Mouse (Mus musculus): ENCODE data around the gene Gm37240. TPM values are rescaled to one million over a fixed set of nuclear protein-coding genes. Genes with fewer than 3 reads are reported as not detected.

The Gm37240 gene
- polyA plus RNA-seq, 1 experiment from 2014 or later: 0.52 TPM

DNA sequence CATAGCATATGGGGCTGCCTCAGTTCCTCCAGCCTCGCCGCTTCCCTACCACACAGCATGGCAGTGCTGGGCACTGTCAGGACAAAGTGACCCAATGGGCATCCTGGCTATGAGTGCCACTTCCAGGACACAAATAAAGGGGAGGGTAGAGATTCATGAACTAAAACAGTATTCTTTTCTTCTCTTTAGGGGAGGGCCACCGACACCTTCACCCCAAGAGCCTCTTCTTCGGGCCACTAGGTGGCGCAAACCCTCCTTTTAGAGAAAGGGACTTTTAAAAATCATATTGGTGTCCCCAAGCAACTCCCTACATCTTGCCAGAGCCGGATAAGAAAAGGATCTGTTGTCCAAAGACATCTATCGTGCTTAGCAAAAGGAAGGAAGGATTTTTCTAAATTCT, 179.9 kb downstream of the Gm37240 start:
- Histone ChIP-seq H3K9ac (ENCODE audit: low read depth, low read length) (no peak overlapping the region), H3K27me3 (ENCODE audit: control insufficient read depth, insufficient read depth, low read length) (no peaks in the 10 kb centered on the region), H3K9me3 (ENCODE audit: control insufficient read depth, low read length) (no peaks in the 10 kb centered on the region), H3K4me3 (ENCODE audit: low read depth, low read length) (no peak overlapping the region), H3K36me3 (ENCODE audit: control insufficient read depth, insufficient read depth, low read length) (no peaks in the 10 kb centered on the region), H3K4me1 (replicated peaks; ENCODE audit: control insufficient read depth, insufficient read depth, low read length) (no peaks in the 10 kb centered on the region), H3K4me2 (replicated peaks; ENCODE audit: low read depth, low read length) (no peak overlapping the region), H3K27ac (ENCODE audit: low read depth, low read length) (no peak overlapping the region)
- WGBS: 45% methylated on average over 7 of the region's 7 CpGs
- ATAC-seq (ENCODE audit: low FRiP score): no peak
- peak; percentile 74 for DNase-seq (ENCODE audit: low spot score)

DNA sequence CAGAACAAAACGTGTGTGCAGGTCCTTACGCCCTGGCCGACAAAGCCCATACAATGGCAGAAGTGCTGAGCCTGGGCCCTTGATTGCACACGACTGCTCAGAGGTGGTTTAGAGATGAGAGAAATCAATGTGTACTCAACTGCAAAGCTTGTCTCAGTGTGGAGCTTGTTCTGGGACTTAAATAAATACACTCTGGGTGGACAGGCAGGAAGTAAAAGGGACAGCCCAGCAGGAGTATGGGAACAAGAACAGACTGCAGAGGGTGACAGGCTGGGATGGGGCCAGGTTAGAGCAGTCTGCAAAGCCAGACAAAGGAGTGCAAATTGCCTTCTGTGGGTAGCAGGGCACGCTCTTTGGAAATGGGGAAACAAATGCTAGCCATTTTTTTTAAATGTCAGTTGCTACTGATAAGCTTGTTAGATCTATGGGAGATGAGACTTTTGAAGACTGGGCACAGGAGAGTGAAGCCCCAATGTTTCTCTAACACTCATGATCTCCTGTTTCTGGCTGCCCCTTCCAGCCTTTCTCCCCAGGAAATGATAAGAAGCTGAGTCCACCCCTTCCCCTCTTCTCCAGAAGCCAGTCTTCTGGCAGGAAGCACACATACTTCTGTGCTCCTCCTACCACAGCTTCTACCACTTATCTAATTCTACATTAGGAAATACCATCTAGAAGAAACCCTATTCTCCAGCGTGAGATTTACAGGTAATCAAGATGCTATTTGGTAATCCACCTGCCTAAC, 184.0 kb downstream of the Gm37240 start:
- no peaks in the 10 kb centered on the region for H3K36me3 ChIP-seq (ENCODE audit: control insufficient read depth, insufficient read depth, low read length)
- DNase-seq (ENCODE audit: low spot score): no peak
- no peaks in the 10 kb centered on the region for H3K9me3 ChIP-seq (ENCODE audit: control insufficient read depth, low read length)
- H3K4me2 ChIP-seq (replicated peaks; ENCODE audit: low read depth, low read length): no peak overlapping the region
- H3K4me1 ChIP-seq (replicated peaks; ENCODE audit: control insufficient read depth, insufficient read depth, low read length): no peaks in the 10 kb centered on the region
- H3K9ac ChIP-seq (ENCODE audit: low read depth, low read length): no peak overlapping the region
- ATAC-seq (ENCODE audit: low FRiP score): no peak
- H3K27ac ChIP-seq (ENCODE audit: low read depth, low read length): no peak overlapping the region
- no peak overlapping the region for H3K4me3 ChIP-seq (ENCODE audit: low read depth, low read length)
- 52% methylated on average over 6 of the region's 6 CpGs for WGBS
- no peaks in the 10 kb centered on the region for H3K27me3 ChIP-seq (ENCODE audit: control insufficient read depth, insufficient read depth, low read length)

DNA sequence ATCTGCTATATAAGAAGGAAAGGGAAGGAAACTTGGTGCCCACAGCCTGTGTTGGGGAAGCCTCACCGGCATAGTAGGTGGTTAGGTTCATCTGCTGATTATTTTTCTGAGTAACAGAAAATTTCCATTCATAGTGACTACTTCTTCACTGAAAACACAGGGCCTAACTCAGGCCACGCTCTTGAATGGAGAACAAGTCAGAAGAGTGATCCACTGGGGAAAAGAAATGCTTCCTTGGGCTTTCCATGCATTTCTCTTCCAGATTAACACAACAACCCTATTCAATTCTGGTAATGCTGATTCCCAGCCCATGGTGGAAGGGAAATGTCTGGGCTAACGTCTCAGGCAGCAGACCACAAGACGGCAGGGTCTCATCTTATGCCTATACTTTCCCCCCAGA, 188.8 kb downstream of the Gm37240 start:
- Histone ChIP-seq H3K27me3 (ENCODE audit: control insufficient read depth, insufficient read depth, low read length) (no peaks in the 10 kb centered on the region), H3K36me3 (ENCODE audit: control insufficient read depth, insufficient read depth, low read length) (no peaks in the 10 kb centered on the region), H3K4me1 (replicated peaks; ENCODE audit: control insufficient read depth, insufficient read depth, low read length) (no peaks in the 10 kb centered on the region), H3K27ac (ENCODE audit: low read depth, low read length) (no peak overlapping the region), H3K4me2 (replicated peaks; ENCODE audit: low read depth, low read length) (no peak overlapping the region), H3K9ac (ENCODE audit: low read depth, low read length) (no peak overlapping the region), H3K9me3 (ENCODE audit: control insufficient read depth, low read length) (no peaks in the 10 kb centered on the region), H3K4me3 (ENCODE audit: low read depth, low read length) (no peak overlapping the region)
- DNase-seq (ENCODE audit: low spot score) (no peak), ATAC-seq (ENCODE audit: low FRiP score) (no peak)
- WGBS: 85% methylated on average over 4 of the region's 4 CpGs

DNA sequence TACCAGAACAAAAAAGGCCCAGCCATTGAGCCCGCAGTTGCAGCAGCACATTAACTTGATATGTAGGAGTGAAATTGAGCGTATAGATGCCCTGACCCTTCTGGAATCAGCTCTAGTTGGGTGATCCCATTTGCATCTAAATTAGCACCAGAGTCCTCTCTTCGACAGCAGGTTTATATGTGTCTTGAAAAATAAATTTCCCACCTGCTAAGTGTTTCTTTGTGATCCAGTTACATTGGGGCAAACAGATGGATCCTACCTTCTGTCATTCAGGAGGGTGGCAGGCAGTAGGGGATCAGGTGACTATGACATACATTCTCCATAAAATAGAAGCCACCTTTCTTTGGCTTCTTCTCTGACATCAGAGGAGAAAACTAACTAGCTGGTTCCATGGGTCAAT, 192.3 kb downstream of the Gm37240 start:
- ATAC-seq (ENCODE audit: low FRiP score) (no peak), DNase-seq (ENCODE audit: low spot score) (no peak)
- no peaks in the 10 kb centered on the region for H3K4me1 ChIP-seq (replicated peaks; ENCODE audit: control insufficient read depth, insufficient read depth, low read length)
- no peak overlapping the region for H3K9ac ChIP-seq (ENCODE audit: low read depth, low read length)
- H3K36me3 ChIP-seq (ENCODE audit: control insufficient read depth, insufficient read depth, low read length): no peaks in the 10 kb centered on the region
- no peak overlapping the region for H3K4me3 ChIP-seq (ENCODE audit: low read depth, low read length)
- H3K27ac ChIP-seq (ENCODE audit: low read depth, low read length): no peak overlapping the region
- no peaks in the 10 kb centered on the region for H3K9me3 ChIP-seq (ENCODE audit: control insufficient read depth, low read length)
- no peak overlapping the region for H3K4me2 ChIP-seq (replicated peaks; ENCODE audit: low read depth, low read length)
- 60% methylated on average over 3 of the region's 3 CpGs for WGBS
- H3K27me3 ChIP-seq (ENCODE audit: control insufficient read depth, insufficient read depth, low read length): no peaks in the 10 kb centered on the region

DNA sequence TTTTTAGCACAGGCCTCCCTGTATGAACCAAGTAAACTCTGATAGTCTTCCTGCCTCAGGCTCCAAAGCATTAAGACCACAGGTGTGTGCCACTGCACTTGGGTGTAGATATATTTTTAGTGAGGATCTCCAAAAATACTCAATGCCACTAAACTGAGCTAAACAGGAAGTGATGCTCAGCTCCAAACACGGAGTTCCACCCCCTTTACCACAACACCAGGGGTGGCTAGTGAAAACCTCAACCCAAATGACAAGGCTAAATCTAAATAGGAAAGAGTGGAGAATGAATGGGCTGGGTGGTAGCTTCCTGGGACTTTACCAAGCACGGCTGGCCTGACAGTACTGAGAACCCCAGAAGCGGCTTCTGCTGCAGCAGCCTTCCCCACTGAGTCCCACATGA, 194.3 kb downstream of the Gm37240 start:
- Histone ChIP-seq H3K4me3 (ENCODE audit: low read depth, low read length) (no peak overlapping the region), H3K4me1 (replicated peaks; ENCODE audit: control insufficient read depth, insufficient read depth, low read length) (no peaks in the 10 kb centered on the region), H3K9me3 (ENCODE audit: control insufficient read depth, low read length) (no peaks in the 10 kb centered on the region), H3K4me2 (replicated peaks; ENCODE audit: low read depth, low read length) (no peak overlapping the region), H3K27ac (ENCODE audit: low read depth, low read length) (no peak overlapping the region), H3K9ac (ENCODE audit: low read depth, low read length) (no peak overlapping the region), H3K36me3 (ENCODE audit: control insufficient read depth, insufficient read depth, low read length) (no peaks in the 10 kb centered on the region), H3K27me3 (ENCODE audit: control insufficient read depth, insufficient read depth, low read length) (no peaks in the 10 kb centered on the region)
- 55% methylated on average over 3 of the region's 3 CpGs for WGBS
- ATAC-seq (ENCODE audit: low FRiP score) (no peak), DNase-seq (ENCODE audit: low spot score) (no peak)

DNA sequence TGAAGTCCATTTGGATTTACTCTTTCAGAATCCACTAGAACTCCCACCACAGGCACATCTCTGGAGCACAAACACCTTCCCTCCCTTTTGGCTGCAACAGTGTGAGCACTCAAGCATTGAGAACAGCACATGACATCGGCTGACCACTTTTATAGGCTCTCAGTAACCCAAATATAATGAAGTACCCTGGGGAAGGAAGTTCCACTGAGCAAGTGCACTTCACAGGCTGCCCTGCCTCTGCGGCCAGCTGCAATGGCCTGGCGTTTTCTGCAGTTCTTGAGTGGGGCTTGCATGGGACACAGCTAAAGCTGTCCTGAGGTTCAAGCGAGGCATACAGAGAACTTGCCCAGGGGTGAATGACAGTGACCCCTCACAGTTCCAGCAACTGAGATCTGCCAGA, 196.2 kb downstream of the Gm37240 start:
- H3K36me3 ChIP-seq (ENCODE audit: control insufficient read depth, insufficient read depth, low read length): no peaks in the 10 kb centered on the region
- DNase-seq (ENCODE audit: low spot score): no peak
- no peak overlapping the region for H3K27ac ChIP-seq (ENCODE audit: low read depth, low read length)
- 78% methylated on average over 4 of the region's 4 CpGs for WGBS
- no peaks in the 10 kb centered on the region for H3K4me1 ChIP-seq (replicated peaks; ENCODE audit: control insufficient read depth, insufficient read depth, low read length)
- no peak overlapping the region for H3K9ac ChIP-seq (ENCODE audit: low read depth, low read length)
- H3K9me3 ChIP-seq (ENCODE audit: control insufficient read depth, low read length): no peaks in the 10 kb centered on the region
- H3K4me2 ChIP-seq (replicated peaks; ENCODE audit: low read depth, low read length): no peak overlapping the region
- H3K4me3 ChIP-seq (ENCODE audit: low read depth, low read length): no peak overlapping the region
- ATAC-seq (ENCODE audit: low FRiP score): no peak
- no peaks in the 10 kb centered on the region for H3K27me3 ChIP-seq (ENCODE audit: control insufficient read depth, insufficient read depth, low read length)

DNA sequence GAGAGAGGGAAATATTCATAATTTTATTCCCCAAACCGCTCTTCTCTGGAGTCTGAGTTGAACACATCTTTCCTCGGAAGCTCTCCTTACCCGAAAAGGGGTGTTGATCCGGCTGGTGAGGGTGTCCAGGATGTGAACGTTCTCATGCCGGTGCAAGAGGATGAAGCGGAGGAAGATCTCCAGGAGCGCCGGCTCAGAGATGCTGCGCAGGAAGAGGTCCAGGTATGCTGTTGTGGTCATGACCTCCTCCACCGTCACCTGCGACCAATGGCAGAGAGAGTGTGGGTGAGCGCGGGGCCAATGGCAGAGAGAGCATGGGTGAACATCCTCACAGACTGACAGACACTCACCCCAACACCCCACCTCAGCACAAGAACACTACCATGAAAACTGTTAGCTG, 199.0 kb downstream of the Gm37240 start:
- H3K36me3 ChIP-seq (ENCODE audit: control insufficient read depth, insufficient read depth, low read length): no peaks in the 10 kb centered on the region
- H3K4me3 ChIP-seq (ENCODE audit: low read depth, low read length): no peak overlapping the region

DNA sequence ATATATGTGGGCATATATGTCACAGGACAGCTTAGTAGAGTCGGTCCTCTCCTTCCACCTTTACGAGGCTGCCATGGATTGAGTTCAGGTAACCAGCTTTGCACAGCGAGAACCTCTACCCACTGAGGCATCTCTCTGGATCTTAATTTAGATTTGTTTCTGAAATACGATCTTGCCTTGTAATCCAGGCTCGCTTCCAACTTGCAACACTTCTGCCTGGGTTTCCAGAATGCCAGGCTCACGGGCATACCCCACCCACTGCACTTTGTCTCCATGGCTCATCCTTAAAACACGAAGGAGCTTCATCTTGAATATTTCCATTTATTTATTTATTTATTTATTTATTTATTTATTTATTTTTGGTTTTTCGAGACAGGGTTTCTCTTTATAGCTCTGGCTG, 202.0 kb downstream of the Gm37240 start:
- ATAC-seq (ENCODE audit: low FRiP score): no peak
- WGBS: 93% methylated on average over 8 of the region's 8 CpGs

More for the DNA sequence above, 199.0 kb downstream of the Gm37240 start:
- 95% methylated on average over 14 of the region's 14 CpGs for WGBS
- no peaks in the 10 kb centered on the region for H3K9me3 ChIP-seq (ENCODE audit: control insufficient read depth, low read length)
- H3K27me3 ChIP-seq (ENCODE audit: control insufficient read depth, insufficient read depth, low read length): no peaks in the 10 kb centered on the region
- no peak overlapping the region for H3K27ac ChIP-seq (ENCODE audit: low read depth, low read length)
- no peak overlapping the region for H3K4me2 ChIP-seq (replicated peaks; ENCODE audit: low read depth, low read length)
- no peak for DNase-seq (ENCODE audit: low spot score)
- H3K4me1 ChIP-seq (replicated peaks; ENCODE audit: control insufficient read depth, insufficient read depth, low read length): no peaks in the 10 kb centered on the region
- ATAC-seq (ENCODE audit: low FRiP score): no peak
- H3K9ac ChIP-seq (ENCODE audit: low read depth, low read length): no peak overlapping the region

DNA sequence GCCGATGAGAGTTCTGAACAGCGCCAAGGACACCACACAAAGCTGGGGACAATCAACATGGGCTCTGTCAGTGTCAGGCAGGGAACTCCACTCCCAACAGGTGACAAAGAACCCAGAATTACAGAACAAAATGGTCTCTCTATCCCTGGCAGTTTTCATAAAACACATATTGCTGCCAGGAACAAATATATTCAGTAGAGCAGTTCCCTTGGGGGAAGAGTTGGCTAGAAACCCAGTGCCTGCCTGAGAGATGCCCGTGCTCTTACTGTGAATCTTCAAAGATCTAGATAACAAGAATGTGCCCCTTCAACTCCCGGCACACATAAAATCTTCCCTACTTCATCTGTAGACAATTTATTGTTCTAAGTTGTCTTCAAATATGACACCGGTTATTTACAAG, 203.7 kb downstream of the Gm37240 start:
- 92% methylated on average over 5 of the region's 5 CpGs for WGBS
- ATAC-seq (ENCODE audit: low FRiP score): no peak

More for the DNA sequence above, 202.0 kb downstream of the Gm37240 start:
- Histone ChIP-seq H3K4me2 (replicated peaks; ENCODE audit: low read depth, low read length) (no peak overlapping the region), H3K9me3 (ENCODE audit: control insufficient read depth, low read length) (no peaks in the 10 kb centered on the region), H3K4me3 (ENCODE audit: low read depth, low read length) (no peak overlapping the region), H3K36me3 (ENCODE audit: control insufficient read depth, insufficient read depth, low read length) (no peaks in the 10 kb centered on the region), H3K9ac (ENCODE audit: low read depth, low read length) (no peak overlapping the region), H3K4me1 (replicated peaks; ENCODE audit: control insufficient read depth, insufficient read depth, low read length) (no peaks in the 10 kb centered on the region), H3K27me3 (ENCODE audit: control insufficient read depth, insufficient read depth, low read length) (no peaks in the 10 kb centered on the region), H3K27ac (ENCODE audit: low read depth, low read length) (no peak overlapping the region)
- no peak for DNase-seq (ENCODE audit: low spot score)

More for the DNA sequence above, 203.7 kb downstream of the Gm37240 start:
- Histone ChIP-seq H3K9ac (ENCODE audit: low read depth, low read length) (no peak overlapping the region), H3K36me3 (ENCODE audit: control insufficient read depth, insufficient read depth, low read length) (no peaks in the 10 kb centered on the region), H3K4me3 (ENCODE audit: low read depth, low read length) (no peak overlapping the region), H3K4me1 (replicated peaks; ENCODE audit: control insufficient read depth, insufficient read depth, low read length) (no peaks in the 10 kb centered on the region), H3K27ac (ENCODE audit: low read depth, low read length) (no peak overlapping the region), H3K4me2 (replicated peaks; ENCODE audit: low read depth, low read length) (no peak overlapping the region), H3K9me3 (ENCODE audit: control insufficient read depth, low read length) (no peaks in the 10 kb centered on the region), H3K27me3 (ENCODE audit: control insufficient read depth, insufficient read depth, low read length) (no peaks in the 10 kb centered on the region)
- no peak for DNase-seq (ENCODE audit: low spot score)

Data from hindbrain, embryonic 11.5 days (tissue).